Mouse (Mus musculus) heart, postnatal 0 days (tissue): ENCODE results near the gene 6030408B16Rik.

Experiments used
- CTCF ChIP-seq: IDR thresholded peaks from 2 replicates; pipeline ENCODE4 v1.5.1; 2016; ENCODE audit warnings: antibody characterized with exemption, control low read depth, low read depth
- EP300 ChIP-seq: IDR thresholded peaks from 2 replicates; pipeline ENCODE4 v1.6.1; 2016; ENCODE audit warnings: antibody characterized with exemption, low read depth

- no peak for TF ChIP-seq EP300
- no peak for TF ChIP-seq CTCF
Observed at GRCm38 (mm10) chr15:101316913-101317813, 24.2 kb downstream of the 6030408B16Rik start.
